Mouse (Mus musculus) granulocyte monocyte progenitor cell, adult 5-6 weeks (primary cell): ENCODE measurements around the gene Cnnm4. TPM values are rescaled to one million over a fixed set of nuclear protein-coding genes. Genes with fewer than 3 reads are reported as not detected.
A peak's percentile ranks its signal among the peaks of the same experiment; 100 is the strongest.

Source experiments
- ATAC-seq: replicated peaks from 2 replicates; pipeline ENCODE4 v1.8.0; 2016; ENCODE audit warnings: mild to moderate bottlenecking, moderate TSS enrichment, inconsistent platforms; ENCODE audit not compliant: poor library complexity, severe bottlenecking
- total RNA-seq, 2 experiments: library from RNA; stranded (forward) in 1 of 2; stranded (reverse) in 1 of 2; fragments of 200-712, 200-1000 nt in 1 of 2; fragments of >200 nt in 1 of 2; fragmentation: Nextera tagmentation in 1 of 2; gene quantifications; 2 replicates each; pipeline ENCODE4 v1.2.3; 2014 to 2017

Gene Cnnm4
- total RNA-seq, 2 experiments from 2014 or later: 4.4 to 7.6 TPM

DNA sequence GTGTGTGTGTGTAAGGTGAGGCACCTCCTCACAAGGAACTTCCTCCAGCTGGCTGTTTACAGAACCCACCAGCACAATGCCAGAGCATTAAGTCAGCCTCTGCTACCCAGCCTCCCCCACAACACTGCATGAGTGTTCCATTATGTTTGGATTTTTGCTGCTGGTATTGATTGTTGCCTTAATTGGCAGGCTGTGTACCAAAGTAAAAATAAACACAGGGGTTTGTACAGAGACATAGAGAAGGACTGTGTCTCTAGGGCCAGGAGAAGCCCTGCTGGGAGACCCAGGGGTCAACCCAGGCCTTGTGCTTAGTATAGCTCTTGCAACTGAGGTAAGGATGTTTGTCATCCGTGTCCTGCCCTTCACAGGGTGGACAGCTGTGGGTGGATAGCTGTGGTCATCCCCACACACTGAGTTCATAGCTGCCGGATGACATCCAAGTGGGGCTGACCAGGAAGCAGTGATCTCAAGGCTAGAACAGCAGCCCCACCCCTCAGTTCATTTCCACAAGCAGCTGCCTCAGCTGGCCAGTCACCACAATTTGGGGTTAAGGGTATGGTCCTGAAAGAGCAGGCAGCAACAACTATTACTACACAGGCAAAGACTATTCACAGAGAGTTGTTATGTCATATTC lies 1.5 kb upstream of the Cnnm4 start:
- peak; percentile 31 for ATAC-seq

DNA sequence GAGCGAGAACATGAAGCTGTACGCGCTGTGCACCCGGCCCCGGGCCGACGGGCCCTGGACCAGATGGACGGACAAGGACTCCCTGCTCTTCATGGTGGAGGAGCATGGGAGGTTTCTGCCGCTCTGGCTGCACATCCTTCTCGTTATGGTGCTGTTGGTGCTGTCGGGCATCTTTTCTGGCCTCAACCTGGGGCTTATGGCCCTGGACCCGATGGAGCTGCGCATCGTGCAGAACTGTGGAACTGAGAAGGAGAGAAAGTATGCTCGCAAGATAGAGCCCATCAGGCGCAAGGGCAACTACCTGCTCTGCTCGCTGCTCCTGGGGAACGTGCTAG lies 653 bp downstream of the Cnnm4 start:
- ATAC-seq: 0 out of 2 replicates have a peak, but pooled peaks have one; percentile 2

- peak; percentile 20 for ATAC-seq
Measured at GRCm38 (mm10) chr1:36473211-36473780, 1.9 kb downstream of the Cnnm4 start.

- no peak for ATAC-seq
Measured at GRCm38 (mm10) chr1:36474646-36475045, 3.2 kb downstream of the Cnnm4 start.

- no peak for ATAC-seq
Measured at GRCm38 (mm10) chr1:36475480-36476110, 4.2 kb downstream of the Cnnm4 start.

GRCm38 (mm10) chr1:36476426-36476825 lies 5.0 kb downstream of the Cnnm4 start:
- no peak for ATAC-seq

- no peak for ATAC-seq
Measured at GRCm38 (mm10) chr1:36478343-36478795, 6.9 kb downstream of the Cnnm4 start.

- no peak for ATAC-seq
Measured at GRCm38 (mm10) chr1:36479903-36480899, 8.8 kb downstream of the Cnnm4 start.

GRCm38 (mm10) chr1:36483825-36484224 lies 12.4 kb downstream of the Cnnm4 start:
- ATAC-seq: no peak

DNA sequence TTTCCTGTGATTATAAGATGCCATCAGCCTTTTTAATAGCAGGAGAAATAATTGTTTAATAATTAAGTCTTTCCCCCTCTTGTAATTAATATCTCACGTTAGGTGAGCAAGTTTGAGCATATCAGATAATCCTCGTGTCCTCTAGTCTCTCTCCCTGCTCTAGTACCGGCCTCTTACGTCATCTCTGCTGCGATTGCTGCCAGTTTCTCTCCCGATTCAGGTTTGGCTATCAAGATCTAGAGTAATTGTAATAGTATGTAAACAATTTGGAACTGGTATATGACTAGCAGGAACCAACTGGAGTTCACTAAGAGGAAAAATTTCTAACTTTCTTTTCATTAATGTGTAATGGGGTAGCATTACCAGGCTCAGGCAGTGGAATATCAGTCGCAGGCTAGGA lies 13.7 kb downstream of the Cnnm4 start:
- ATAC-seq: no peak

GRCm38 (mm10) chr1:36487111-36487510 lies 15.7 kb downstream of the Cnnm4 start:
- ATAC-seq: no peak

DNA sequence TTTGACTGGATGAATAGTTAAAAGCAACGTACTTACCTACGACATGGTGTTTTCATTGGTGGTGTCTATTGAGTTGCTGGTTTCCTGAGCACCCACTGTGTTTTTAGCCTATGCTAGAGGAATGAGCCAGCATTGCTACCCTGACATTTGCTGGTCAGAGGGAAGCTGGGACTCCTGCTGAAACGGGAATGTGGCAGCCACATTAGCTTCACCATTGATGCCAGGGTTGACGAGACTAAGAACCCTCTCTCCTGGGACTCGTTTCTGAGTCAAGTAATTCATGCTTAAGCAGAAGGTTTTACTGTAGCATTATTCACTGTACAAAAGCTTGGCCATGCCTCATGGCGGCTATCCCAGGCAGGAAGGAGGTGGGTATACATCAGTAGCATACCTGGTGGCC lies 18.2 kb downstream of the Cnnm4 start:
- no peak for ATAC-seq

GRCm38 (mm10) chr1:36492416-36493139 lies 21.2 kb downstream of the Cnnm4 start:
- 0 out of 2 replicates have a peak, but pooled peaks have one; percentile 17 for ATAC-seq

- no peak for ATAC-seq
Measured at GRCm38 (mm10) chr1:36493299-36493698, 21.9 kb downstream of the Cnnm4 start.

- ATAC-seq: no peak
Measured at GRCm38 (mm10) chr1:36496719-36497118, 25.3 kb downstream of the Cnnm4 start.

GRCm38 (mm10) chr1:36497312-36497711 lies 25.9 kb downstream of the Cnnm4 start:
- no peak for ATAC-seq

GRCm38 (mm10) chr1:36501261-36501660 lies 29.8 kb downstream of the Cnnm4 start:
- ATAC-seq: peak; percentile 79

DNA sequence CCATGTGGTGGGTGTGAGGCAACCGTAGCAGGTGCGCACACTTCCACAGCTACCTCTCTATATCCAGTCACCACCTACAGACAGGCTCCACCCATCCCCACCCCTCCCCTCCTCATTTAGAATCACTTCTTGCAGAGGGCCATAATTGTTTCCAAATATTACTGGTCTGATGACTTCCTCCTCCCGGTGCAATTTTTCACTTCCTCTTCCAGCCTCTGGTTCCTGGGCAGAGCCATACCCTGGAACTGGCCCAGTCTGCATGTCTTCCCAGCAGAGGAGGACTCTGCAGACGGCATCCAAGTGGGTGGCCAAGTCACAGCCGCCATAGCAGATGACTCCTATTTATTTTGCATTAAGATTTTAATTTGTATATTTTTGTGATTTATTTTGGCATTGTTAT lies 36.8 kb downstream of the Cnnm4 start:
- peak; percentile 63 for ATAC-seq

DNA sequence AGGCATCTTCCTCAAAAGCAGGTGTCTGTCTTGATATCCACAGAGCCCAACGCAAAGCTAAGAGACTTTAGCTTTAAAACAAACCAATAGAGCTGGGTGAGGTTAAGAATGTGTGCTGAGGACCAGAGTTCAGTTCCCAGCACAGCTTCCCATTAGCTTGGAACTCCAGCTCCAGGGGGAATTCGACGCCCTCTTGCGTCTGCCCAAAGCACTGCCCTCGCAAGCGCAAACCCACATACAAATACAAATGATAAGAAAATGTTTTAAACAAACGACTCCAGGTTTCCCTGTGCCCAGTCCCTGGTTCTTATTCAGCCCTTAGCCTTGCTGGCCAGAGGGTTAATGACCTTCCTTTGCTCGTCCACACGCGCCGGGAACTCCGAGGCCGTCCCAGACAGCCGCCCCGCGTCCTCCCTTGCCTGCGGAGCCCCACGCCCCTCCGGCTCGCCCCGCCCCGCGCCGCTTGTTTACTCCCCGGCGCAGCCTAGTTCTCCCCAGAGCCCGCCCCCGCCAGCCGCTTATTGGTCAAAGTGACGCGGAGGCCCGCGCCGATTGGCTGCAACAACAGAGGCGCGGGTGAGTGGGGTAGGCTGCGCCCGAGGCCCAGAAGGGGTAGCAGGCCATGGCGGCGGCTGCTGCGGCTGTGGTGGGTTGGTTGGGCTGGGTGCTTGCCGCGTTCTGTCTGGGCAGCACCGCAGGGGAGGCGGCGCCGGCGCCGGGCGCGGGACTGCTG lies 40.0 kb downstream of the Cnnm4 start, which contains the start of gene Cnnm3:
TSS of gene Cnnm3 (plus strand) at position 579 of the 733 bp plus-strand sequence.
- ATAC-seq: peak; percentile 80
